Mouse (Mus musculus): Measurements from ENCODE around the gene Hsf4.

GRCm38 (mm10) chr8:105253766-105254151 is 15.8 kb upstream of the Hsf4 start:
- TF ChIP-seq CTCF (IDR thresholded peaks at IDR 0.05; ENCODE audit: control insufficient read depth, insufficient read depth, low read length) (no peak), POLR2A (IDR thresholded peaks at IDR 0.05; ENCODE audit: borderline replicate concordance, control insufficient read depth, low read depth, low read length) (no peak)

All from bone marrow, adult 2 months (tissue).